Mouse (Mus musculus): ENCODE results near the gene Cemip.

The Cemip gene

DNA sequence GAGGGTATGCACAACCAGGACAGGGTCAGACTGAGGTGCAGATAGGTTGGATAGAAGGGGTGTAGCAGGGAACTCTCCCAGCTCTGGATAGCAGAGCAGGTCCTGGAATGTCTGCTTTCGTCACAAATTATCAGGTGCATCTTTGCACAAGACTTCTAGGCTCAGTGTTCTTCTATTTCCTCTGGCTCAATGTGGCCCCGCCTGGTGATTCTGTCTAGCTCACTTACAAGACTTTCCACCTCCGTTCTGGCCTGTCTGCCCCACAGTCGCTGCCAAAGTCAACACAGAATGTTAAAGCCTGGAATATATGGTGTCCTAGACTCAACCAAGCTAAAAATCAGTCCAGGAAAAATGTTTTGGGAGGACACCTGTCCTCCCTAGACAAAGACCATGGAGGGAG, 57.9 kb downstream of the Cemip start:
- 67% methylated on average over 4 of the region's 4 CpGs for WGBS

DNA sequence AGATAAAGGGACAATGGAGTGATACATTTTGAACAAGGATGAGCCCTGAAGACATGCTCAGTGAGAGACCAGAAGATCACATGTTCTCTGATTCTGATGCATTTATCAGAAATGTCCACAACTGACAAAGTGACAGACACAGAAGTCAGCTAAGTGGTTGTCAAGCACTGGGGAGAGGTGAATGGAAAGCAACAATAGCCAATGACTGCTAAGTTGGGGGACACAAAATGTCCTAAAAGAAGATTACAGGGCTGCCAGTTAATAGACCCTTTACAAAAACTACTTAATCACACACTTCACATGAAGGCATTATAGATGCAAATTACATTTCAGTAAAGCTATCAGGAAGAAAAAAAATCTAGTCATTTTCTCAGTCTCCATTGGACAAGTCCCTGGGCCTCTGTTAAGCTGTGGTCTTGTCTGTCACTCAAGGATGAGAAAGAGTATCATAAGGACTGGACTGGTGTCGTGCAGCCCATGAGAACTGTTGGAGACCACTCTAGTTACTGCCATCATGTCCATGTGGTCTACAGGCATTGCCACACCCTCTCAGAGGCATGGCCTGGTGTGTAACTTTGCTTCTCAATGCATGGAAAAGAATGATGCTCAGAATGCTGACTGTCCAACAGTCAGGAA, 59.2 kb downstream of the Cemip start:
- WGBS = 98% methylated on average over 1 of the region's 1 CpGs

DNA sequence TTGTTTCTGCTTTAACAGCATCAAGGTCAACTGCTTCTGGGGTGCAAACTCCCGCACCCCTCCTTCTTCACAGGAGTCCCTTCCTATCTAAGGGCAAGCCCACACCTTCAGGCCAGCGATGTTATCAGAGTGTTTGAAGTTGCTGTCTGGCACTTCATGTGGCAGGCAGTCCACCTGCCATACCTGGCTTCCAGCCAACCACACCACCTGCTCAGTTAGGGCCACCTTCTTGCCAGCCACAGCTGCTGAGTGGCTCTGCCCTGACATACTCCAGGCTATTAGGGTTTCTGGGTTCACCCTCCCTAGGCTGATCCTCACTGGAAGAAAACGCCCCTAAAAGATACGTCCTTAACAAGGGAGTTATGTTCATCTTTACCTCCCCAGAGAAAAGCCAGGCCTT, 60.2 kb downstream of the Cemip start:
- 84% methylated on average over 4 of the region's 4 CpGs for WGBS

- 85% methylated on average over 6 of the region's 6 CpGs for WGBS
Observed at GRCm38 (mm10) chr7:84023466-84023865, 62.8 kb downstream of the Cemip start.

DNA sequence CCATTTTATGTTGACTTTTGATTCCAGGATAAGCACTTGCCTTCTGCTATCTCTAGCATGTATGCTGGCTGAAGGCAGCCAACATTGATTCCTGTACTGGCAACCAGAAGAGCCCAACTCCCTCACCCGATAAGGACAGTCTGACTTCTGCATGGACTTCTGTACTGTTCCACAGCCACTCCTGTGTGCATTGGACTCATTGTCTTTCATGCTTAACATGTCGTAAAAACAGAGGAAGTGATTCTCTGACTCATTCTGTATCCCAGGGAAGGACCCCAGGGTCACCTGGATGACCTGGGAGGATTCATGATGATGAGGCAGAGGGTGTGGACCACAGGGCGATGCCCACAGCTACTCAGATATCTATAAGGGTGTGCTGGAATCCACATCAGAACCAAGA, 63.8 kb downstream of the Cemip start:
- WGBS = 82% methylated on average over 3 of the region's 3 CpGs

DNA sequence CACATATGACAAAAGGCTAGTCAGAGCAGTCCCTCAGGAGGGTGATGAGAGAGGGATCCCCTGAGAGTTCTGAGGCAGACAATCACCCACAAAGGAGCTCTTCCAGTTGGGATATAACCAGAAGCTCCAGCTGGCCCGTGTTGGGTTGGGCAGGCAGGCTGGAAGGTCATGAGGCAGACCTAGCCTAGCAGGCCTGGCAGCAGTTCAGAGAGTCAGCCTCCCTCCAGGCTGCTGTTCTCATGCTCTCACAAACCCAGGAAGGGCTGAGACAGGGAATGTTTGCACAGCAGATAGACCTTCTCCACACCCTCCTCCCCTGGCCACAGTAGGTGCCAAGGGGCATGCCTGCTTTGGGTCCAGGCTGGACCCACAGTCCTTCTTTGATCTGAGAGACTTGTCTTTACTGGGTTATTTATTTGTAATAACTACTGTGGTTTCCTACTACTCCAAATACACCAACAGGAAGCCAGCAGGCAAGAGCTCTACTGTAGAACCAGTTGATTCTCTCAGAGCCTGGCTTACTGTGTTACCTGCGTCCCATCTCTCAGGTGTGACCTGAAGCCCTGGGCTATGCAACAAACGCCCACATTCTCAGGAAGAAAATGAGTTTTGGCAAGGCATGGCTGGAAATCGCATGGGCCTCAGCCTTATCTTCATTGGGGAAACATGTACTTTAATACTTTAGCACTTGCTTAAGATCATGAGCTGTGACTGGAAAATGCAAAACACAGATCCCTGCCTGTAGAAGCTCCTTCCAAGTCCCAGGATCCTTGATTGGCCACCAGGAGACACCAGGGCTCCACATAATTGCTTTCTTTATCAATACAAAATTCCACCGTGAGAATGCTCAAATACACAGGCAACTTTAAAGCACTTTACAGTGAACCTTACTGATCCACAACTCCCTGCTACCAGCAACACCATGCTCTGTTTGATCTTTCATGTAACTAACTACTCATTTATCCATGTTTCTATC, 67.7 kb downstream of the Cemip start:
- 63% methylated on average over 5 of the region's 5 CpGs for whole genome bisulfite sequencing

GRCm38 (mm10) chr7:84015050-84015449, 71.3 kb downstream of the Cemip start:
- 87% methylated on average over 1 of the region's 1 CpGs for WGBS

DNA sequence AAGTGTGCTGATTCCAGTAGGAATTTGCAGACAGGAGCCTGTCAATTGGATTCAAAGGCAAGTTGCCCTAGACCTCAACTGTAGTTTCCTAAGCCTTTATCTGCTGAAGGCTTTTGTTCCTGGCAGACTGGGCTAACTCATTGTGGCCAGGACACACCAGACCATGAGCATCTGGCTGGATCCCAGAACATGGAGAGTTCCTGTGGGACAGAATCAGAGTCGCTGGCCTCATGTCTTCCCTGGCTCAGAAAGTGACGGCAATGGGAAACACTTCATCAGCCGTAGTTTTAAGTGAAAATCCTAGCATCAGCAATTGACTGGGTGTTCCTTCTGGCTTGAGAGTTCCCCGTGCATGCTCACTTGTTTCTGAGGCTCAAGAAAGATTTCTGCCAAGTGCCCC, 72.6 kb downstream of the Cemip start:
- 72% methylated on average over 4 of the region's 4 CpGs for WGBS

GRCm38 (mm10) chr7:84004357-84004756, 81.9 kb downstream of the Cemip start:
- 73% methylated on average over 6 of the region's 6 CpGs for WGBS

- WGBS = 69% methylated on average over 3 of the region's 3 CpGs
Observed at GRCm38 (mm10) chr7:84001516-84001915, 84.8 kb downstream of the Cemip start.

GRCm38 (mm10) chr7:84000671-84001070, 85.6 kb downstream of the Cemip start:
- WGBS = 48% methylated on average over 2 of the region's 2 CpGs

GRCm38 (mm10) chr7:83999647-84000046, 86.7 kb downstream of the Cemip start:
- 97% methylated on average over 1 of the region's 1 CpGs for WGBS

DNA sequence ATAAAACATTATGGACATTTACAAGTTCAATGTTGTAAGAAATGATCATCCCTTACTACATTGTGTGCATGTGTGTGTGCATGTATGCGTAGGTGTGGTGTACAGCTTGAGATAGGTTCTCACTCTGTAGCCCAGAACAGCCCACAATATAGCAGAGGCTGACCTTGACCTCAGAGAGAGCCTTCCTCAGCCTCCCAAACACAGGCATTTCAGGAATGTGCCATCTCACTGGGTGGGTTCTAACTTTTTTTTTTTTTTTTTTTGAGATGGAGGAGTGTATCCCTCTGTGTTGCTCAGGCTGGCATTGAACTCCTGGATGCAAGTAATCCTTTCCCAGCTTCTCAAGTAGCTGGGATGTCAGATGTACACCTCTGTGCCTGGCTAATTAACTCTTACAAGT, 92.0 kb downstream of the Cemip start:
- 95% methylated on average over 1 of the region's 1 CpGs for WGBS

- WGBS = 80% methylated on average over 4 of the region's 4 CpGs
Observed at GRCm38 (mm10) chr7:83989294-83989693, 97.0 kb downstream of the Cemip start.

GRCm38 (mm10) chr7:83985751-83986150, 100.6 kb downstream of the Cemip start:
- WGBS = 88% methylated on average over 2 of the region's 2 CpGs

DNA sequence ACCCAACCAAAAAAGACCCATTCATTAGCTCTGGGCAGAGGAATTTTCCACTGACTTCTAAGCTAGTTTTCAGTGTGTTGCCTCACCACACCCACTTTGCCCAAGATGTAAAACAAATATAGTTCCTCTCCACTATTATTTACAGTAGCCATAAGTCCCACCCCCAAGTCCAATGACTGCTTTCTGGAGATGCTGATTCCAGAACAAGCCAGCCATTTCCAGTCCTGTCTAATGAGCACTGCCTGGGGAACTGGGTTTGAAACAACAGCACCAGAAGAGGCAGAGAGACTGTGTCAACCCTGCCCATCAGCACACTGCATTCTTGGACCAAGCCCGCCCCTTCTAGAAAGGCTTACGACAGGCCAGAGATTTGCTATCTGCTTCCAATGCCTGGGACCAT, 103.7 kb downstream of the Cemip start:
- 84% methylated on average over 2 of the region's 2 CpGs for WGBS

- WGBS = 86% methylated on average over 1 of the region's 1 CpGs
Observed at GRCm38 (mm10) chr7:83978945-83979536, 107.3 kb downstream of the Cemip start.

DNA sequence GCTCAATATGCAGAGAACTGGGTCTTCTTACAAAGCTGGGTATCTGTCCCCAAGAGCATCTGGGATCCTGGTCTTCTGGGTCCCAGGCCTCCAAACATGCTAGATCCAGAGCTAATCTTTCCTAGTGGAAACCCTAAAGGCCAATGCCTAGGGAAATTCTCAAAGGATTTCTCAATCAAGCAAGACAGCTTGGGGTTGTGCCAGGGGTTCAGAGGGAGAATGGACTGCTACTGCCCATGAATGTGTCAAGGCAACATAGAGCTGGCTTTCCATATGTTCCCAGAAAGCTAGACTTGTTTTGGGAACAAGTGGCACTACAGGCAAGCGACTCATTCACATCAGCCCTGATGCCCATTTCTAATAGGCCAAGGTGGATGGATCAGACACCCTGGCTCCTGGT, 107.9 kb downstream of the Cemip start:
- 87% methylated on average over 1 of the region's 1 CpGs for WGBS

DNA sequence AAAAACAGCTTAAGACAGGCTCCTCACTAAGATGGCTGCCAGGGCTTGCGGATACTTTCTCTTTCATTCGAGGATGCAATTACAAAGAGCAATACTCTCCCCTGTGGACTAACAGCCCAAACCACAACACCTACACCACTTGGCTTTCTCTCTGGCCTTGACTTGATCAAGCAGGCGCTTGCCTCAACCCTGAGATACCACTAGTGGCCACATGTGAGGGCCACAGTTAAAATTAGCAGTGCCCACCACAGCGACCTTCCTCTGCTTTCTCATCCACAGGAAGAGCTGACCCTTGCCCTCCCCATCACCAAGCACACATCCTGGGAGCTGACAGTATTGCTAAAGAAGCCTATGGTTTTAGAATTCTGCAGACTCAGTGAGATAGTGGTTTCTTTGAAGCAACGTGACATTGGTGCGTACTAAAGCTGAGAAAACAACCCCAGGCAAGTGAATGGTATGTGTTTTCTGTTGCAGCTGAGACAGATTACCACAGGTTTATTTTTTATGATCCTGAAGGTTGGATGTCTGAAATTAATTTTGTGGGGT, 109.8 kb downstream of the Cemip start:
- WGBS = 81% methylated on average over 6 of the region's 6 CpGs

DNA sequence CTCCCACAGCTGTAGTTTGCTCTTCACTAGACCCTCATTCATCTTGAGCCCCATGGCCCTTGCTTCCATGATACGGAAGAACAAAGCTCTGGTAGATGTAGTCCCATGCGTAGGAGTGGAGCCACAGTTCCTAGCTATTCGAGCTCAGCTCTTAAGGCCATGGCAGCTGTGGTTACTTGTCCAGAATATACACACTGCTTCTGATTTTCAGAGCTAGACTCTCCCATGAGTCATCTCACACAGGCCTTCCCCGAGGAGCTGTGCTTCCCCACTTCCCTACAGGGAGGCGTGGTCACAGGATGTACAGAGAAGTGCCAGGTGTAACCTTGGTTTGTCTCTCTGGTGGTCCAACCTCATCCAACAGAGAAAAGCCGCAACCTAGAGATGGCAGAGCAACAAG, 111.0 kb downstream of the Cemip start:
- WGBS = 76% methylated on average over 6 of the region's 6 CpGs

GRCm38 (mm10) chr7:83972485-83972884, 113.8 kb downstream of the Cemip start:
- WGBS = 67% methylated on average over 7 of the region's 7 CpGs

DNA sequence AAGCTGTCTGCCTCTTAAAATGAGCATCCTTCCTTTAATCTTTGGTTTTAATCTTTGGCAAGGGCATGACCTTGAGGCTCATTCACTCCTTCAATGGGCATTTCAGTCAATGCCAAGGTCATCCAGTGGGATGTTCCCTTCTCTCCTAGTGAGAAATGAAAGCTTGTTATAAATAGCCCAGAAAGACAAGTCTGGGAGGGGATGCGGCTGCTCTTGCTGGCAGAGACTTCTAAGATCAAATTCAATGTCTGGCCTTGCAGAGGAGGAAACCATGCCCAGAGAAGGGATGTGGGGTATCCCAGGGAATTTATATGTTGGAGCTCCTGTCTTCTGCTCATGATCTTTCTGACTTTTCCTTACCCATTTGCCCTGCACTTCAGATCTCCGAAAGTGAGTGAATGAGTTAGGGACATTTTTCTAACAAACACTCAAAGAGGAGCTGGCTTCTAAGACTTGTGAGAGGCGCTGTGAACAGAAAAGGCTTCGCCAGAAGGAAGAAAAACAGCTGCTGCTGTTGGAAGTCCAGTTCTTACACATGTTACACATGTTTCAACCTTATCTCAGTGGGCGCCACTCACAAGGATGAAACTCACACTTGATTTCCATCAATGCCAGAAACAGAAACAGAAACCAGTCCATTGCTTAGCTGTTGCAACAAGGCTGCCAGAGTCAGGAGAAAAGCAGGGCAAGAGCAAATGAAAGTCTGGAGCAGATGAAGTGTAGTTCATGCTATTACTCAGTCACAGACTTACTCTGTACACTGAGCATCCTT, 120.1 kb downstream of the Cemip start:
- 70% methylated on average over 5 of the region's 5 CpGs for WGBS
